In the genomic region with DNA sequence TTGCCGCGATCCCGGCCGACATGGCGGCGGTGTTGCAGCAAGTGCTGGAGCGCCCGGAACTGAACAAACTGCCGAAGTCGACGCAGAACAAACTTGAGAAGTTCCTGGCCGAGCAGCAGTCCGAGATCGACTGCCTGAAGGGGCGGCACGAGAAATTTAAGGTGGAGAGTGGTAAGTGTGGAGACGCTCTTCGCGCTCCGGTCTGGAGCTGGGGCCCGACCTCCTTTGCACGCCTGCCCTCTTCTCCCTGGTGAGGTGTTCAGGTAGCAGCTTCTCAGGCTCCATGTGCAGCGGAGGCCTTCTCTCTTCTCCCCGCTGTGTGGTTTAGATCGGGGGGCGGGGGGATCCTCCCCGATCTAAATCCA, we compare ENCODE assay signal across 8 mouse cellular contexts. TPM values are rescaled to one million over a fixed set of nuclear protein-coding genes. Genes with fewer than 3 reads are reported as not detected.
DNase-seq lines count a peak whose midpoint lies in the region; ATAC-seq and TF ChIP-seq lines count a peak whose summit lies in the region.

No protein-coding gene starts in this region.

- in situ Hi-C loops in ES-E14 (cut with MboI; ENCODE audit: low sequenced_read_pairs in 2 of 2, unreplicated experiment in 2 of 2), result no loop called here

- no peak for DNase-seq in heart, adult 8-10 months (ENCODE audit: low spot score)
- DNase-seq in ES-E14 (ENCODE audit: low read depth, low spot score), result no peak
- no peak for DNase-seq in embryo, embryonic 10 days (ENCODE audit: low spot score)
- no peak for DNase-seq in kidney, adult 18-20 months
- DNase-seq in frontal cortex, postnatal 36 days (ENCODE audit: low spot score in 2 of 2), result no peak

- peak overlapping the region; percentile 88 for H3K9ac ChIP-seq in heart, embryonic 12.5 days
- peak overlapping the region; percentile 100 for H3K9ac ChIP-seq in ES-E14 (ENCODE audit: insufficient read depth, low read depth, low read length, poor library complexity, severe bottlenecking)

- peak; percentile 56 for ATAC-seq in heart, embryonic 12.5 days (ENCODE audit: insufficient number of reproducible peaks, low FRiP score)
- ATAC-seq in hematopoietic stem cell, adult 5-6 weeks (replicated peaks in 1 of 2; ENCODE audit: insufficient read depth in 1 of 2, low FRiP score in 2 of 2, low TSS enrichment in 1 of 2, low read depth in 1 of 2, poor library complexity in 2 of 2, severe bottlenecking in 2 of 2), result peak; percentile 5 to 23; a peak in 2 of 4 replicates
- ATAC-seq in megakaryocyte-erythroid progenitor cell, adult 5-6 weeks (replicated peaks; ENCODE audit: low FRiP score, low TSS enrichment, poor library complexity, severe bottlenecking), result peak; percentile 24

- H3K36me3 ChIP-seq in heart, embryonic 12.5 days, result peaks cover 36% of the 10 kb centered on the region
- H3K36me3 ChIP-seq in ES-E14 (ENCODE audit: control insufficient read depth, insufficient read depth, low read length, poor library complexity, severe bottlenecking), result peaks cover 8% of the 10 kb centered on the region

- H3K4me2 ChIP-seq in heart, embryonic 12.5 days, result peak overlapping the region; percentile 71

- H3K27ac ChIP-seq in heart, embryonic 12.5 days (ENCODE audit: poor library complexity, severe bottlenecking), result peak overlapping the region; percentile 95
- H3K27ac ChIP-seq in ES-E14 (ENCODE audit: insufficient read depth, low read depth, low read length, poor library complexity, severe bottlenecking), result peak overlapping the region; percentile 88

- H3K4me3 ChIP-seq in heart, embryonic 12.5 days, result peak overlapping the region; percentile 85
- peak overlapping the region; percentile 96 to 99 for H3K4me3 ChIP-seq in ES-E14 (ENCODE audit: insufficient read depth in 1 of 2, low read depth in 1 of 2, low read length in 2 of 2, poor library complexity in 1 of 2, severe bottlenecking in 1 of 2)

- peaks cover 9% of the 10 kb centered on the region for H3K4me1 ChIP-seq in heart, embryonic 12.5 days (replicated peaks)
- peaks cover 0 to 3% of the 10 kb centered on the region in 2 experiments; a peak in 1 of 4 replicates for H3K4me1 ChIP-seq in ES-E14 (ENCODE audit: control insufficient read depth in 2 of 2, insufficient read depth in 2 of 2, low read length in 2 of 2, poor library complexity in 1 of 2)

- H3K27me3 ChIP-seq in heart, embryonic 12.5 days (replicated peaks), result no peaks in the 10 kb centered on the region

- WGBS in heart, embryonic 12.5 days, result 0% methylated on average over 27 of the region's 27 CpGs

- H3K9me3 ChIP-seq in heart, embryonic 12.5 days (replicated peaks), result no peaks in the 10 kb centered on the region
- no peaks in the 10 kb centered on the region for H3K9me3 ChIP-seq in ES-E14 (ENCODE audit: control insufficient read depth, insufficient read depth, low read depth, low read length)

TF ChIP-seq in ES-E14, 5 proteins besides CTCF, POLR2A, EP300 and RAD21:
- TF ChIP-seq HCFC1 (IDR thresholded peaks at IDR 0.05; ENCODE audit: borderline replicate concordance, insufficient read depth, low read length) (no peak), CHD2 (IDR thresholded peaks at IDR 0.05; ENCODE audit: low read depth, low read length) (no peak; the same call in 1 of the 2 replicates), ZNF384 (IDR thresholded peaks at IDR 0.05; ENCODE audit: low read depth, low read length) (no peak), MAFK (IDR thresholded peaks at IDR 0.05; ENCODE audit: insufficient read depth, low read depth, low read length) (no peak), ZC3H11A (IDR thresholded peaks at IDR 0.05; ENCODE audit: borderline replicate concordance, low read depth, low read length) (no peak)

RNA-seq across cellular contexts. Expression of a gene that starts 0.6 kb away (rescaled TPM):
- 37.7 TPM in 2 replicates for polyA plus RNA-seq in heart, embryonic 12.5 days (2016; fragmentation: Nextera tagmentation; extraction: Ambion mirVana)
- 10 to 100 TPM; 21.8 to 27.0 (median 22.8) TPM for total RNA-seq in heart, adult 8-10 months (2022)
- total RNA-seq in ES-E14 (2012; rRNA removed), result 35.9 and 38.2 TPM in 2 replicates
- total RNA-seq in hematopoietic stem cell, adult 5-6 weeks (2017), result 115 and 123 TPM in 2 replicates
- 18.8 and 37.6 TPM in 2 replicates for total RNA-seq in megakaryocyte-erythroid progenitor cell, adult 5-6 weeks (2014; fragmentation: Nextera tagmentation)
- total RNA-seq in megakaryocyte-erythroid progenitor cell, adult 5-6 weeks (2017), result 82.6 and 89.2 TPM in 2 replicates

RNA-seq across cellular contexts. Expression of a gene that starts 0.8 kb away (rescaled TPM):
- 151 and 162 TPM in 2 replicates for polyA plus RNA-seq in heart, embryonic 12.5 days (2016; fragmentation: Nextera tagmentation; extraction: Ambion mirVana)
- total RNA-seq in heart, adult 8-10 months (2022), result 100 to 1,000 TPM; 123 to 151 (median 134) TPM
- 227 and 271 TPM in 2 replicates for total RNA-seq in ES-E14 (2012; rRNA removed)
- 384 and 427 TPM in 2 replicates for total RNA-seq in hematopoietic stem cell, adult 5-6 weeks (2017)
- 356 and 387 TPM in 2 replicates for total RNA-seq in megakaryocyte-erythroid progenitor cell, adult 5-6 weeks (2014; fragmentation: Nextera tagmentation)
- 600 and 632 TPM in 2 replicates for total RNA-seq in megakaryocyte-erythroid progenitor cell, adult 5-6 weeks (2017)
